Mouse (Mus musculus) T-helper 1 cell (primary cell): Measurements from ENCODE around the gene Cog5.

Source experiments
- in situ Hi-C: fragments of 300-600 bp; cut with MboI, MseI; formaldehyde crosslinking; loops from one replicate; pipeline ENCODE4 v1.15.1; 2025; ENCODE audit warnings: high pct_unique_total_duplicates

Cog5 gene

GRCm38 (mm10) chr12:31937613-31938012 lies 282.9 kb downstream of the Cog5 start:
- in situ Hi-C loops: no loop called here

- in situ Hi-C loops: no loop called here
Measured at GRCm38 (mm10) chr12:31938391-31938997, 283.8 kb downstream of the Cog5 start.

- in situ Hi-C loops: no loop called here
Measured at GRCm38 (mm10) chr12:31939026-31939425, 284.4 kb downstream of the Cog5 start.

- in situ Hi-C loops: no loop called here
Measured at GRCm38 (mm10) chr12:31943020-31943654, 288.5 kb downstream of the Cog5 start.

GRCm38 (mm10) chr12:31944405-31944804 lies 289.7 kb downstream of the Cog5 start:
- in situ Hi-C loops: no loop called here

GRCm38 (mm10) chr12:31947476-31947875 lies 292.8 kb downstream of the Cog5 start:
- in situ Hi-C loops: no loop called here

GRCm38 (mm10) chr12:31948101-31949000 lies 293.7 kb downstream of the Cog5 start:
- in situ Hi-C loops: no loop called here

- in situ Hi-C loops: no loop called here
Measured at GRCm38 (mm10) chr12:31949193-31949741, 294.6 kb downstream of the Cog5 start.

- in situ Hi-C loops: no loop called here
Measured at GRCm38 (mm10) chr12:31949759-31950658, 295.3 kb downstream of the Cog5 start, which contains the start of gene Hbp1. Gene Hbp1, minus strand, starts transcription at chr12:31950535.

- in situ Hi-C loops: no loop called here
Measured at GRCm38 (mm10) chr12:31950659-31951031, 296.0 kb downstream of the Cog5 start.

GRCm38 (mm10) chr12:31955843-31956242 lies 301.2 kb downstream of the Cog5 start:
- in situ Hi-C loops: no loop called here

- in situ Hi-C loops: no loop called here
Measured at GRCm38 (mm10) chr12:31964074-31964473, 309.4 kb downstream of the Cog5 start.

GRCm38 (mm10) chr12:31965517-31966212 lies 311.0 kb downstream of the Cog5 start:
- in situ Hi-C loops: loop anchor here (5.0 kb wide), 2 partner anchors 177 to 282 kb away; no protein-coding TSS in a partner anchor

- in situ Hi-C loops: loop anchor here (5.0 kb wide), 2 partner anchors 176 to 281 kb away; no protein-coding TSS in a partner anchor
Measured at GRCm38 (mm10) chr12:31966405-31966804, 311.7 kb downstream of the Cog5 start.

GRCm38 (mm10) chr12:31967536-31967935 lies 312.9 kb downstream of the Cog5 start:
- in situ Hi-C loops: loop anchor here (5.0 kb wide), 2 partner anchors 175 to 280 kb away; no protein-coding TSS in a partner anchor

- in situ Hi-C loops: loop anchor here (5.0 kb wide), 2 partner anchors 173 to 278 kb away; no protein-coding TSS in a partner anchor
Measured at GRCm38 (mm10) chr12:31969111-31969510, 314.4 kb downstream of the Cog5 start.

GRCm38 (mm10) chr12:31971547-31971946 lies 316.9 kb downstream of the Cog5 start:
- in situ Hi-C loops: no loop called here

- in situ Hi-C loops: no loop called here
Measured at GRCm38 (mm10) chr12:31973473-31974172, 319.0 kb downstream of the Cog5 start.

- in situ Hi-C loops: no loop called here
Measured at GRCm38 (mm10) chr12:31976544-31976943, 321.9 kb downstream of the Cog5 start.
